Mouse (Mus musculus) heart, postnatal 25 days (tissue): ENCODE results near the gene Ccdc39. TPM values are rescaled to one million over a fixed set of nuclear protein-coding genes. Genes with fewer than 3 reads are reported as not detected.

Experiments used
- DNase-seq: peaks from one replicate; pipeline ENCODE4 v3.0.0; 2022; ENCODE audit warnings: low spot score
- intact Hi-C: fragments of 180-260 bp; cut with DNase I; formaldehyde crosslinking; loops from one replicate; pipeline ENCODE4 v1.15.1; 2025
- total RNA-seq, 2 experiments: library from RNA; stranded (reverse); gene quantifications; 2 replicates each; pipeline ENCODE4 v1.2.3; 2021

The Ccdc39 gene
- total RNA-seq, 2 experiments from 2014 or later = 0.17 to 0.26 TPM

- intact Hi-C loops = loop anchor here (10.0 kb wide), 3 partner anchors 225 to 1065 kb away; partner anchors contain the start of genes Dnajc19, Mrpl47 and Ndufb5
- peak; percentile 94 for DNase-seq
These were observed 44.2 kb downstream of the Ccdc39 start, which contains the start of gene Ttc14 for GRCm38 (mm10) chr3:33799617-33800512. Gene Ttc14 (plus strand): TSS chr3:33799832.

DNA sequence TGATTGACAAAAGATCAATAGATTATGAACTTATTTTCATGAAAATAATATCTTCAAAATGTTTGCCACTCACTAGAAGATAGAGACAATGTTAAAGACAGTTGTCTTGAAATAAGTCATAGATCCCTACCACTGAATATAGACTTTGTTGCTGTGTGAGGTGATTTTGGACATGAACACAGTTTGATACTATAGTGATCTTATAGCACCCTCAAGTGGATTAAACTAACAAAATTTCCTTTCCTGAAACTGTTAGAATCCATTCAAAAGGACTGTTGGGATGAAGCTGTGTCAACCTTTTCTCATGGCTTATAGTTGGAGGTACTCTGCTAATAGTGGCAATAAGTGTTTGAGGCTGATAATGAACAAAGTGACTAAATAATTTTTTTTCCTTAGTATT, 53.1 kb downstream of the Ccdc39 start:
- intact Hi-C loops = loop anchor here (5.0 to 10.0 kb wide), 2 partner anchors 749 to 1056 kb away; partner anchors contain the start of genes Mrpl47 and Ndufb5
- DNase-seq = no peak

Other genes starting within 250 kb of the Ccdc39 start
- 10 to 100 TPM; 18.6 to 21.3 TPM for gene Ttc14, start 44.5 kb downstream of the Ccdc39 start, total RNA-seq
- gene Fxr1, start 175.6 kb upstream of the Ccdc39 start, total RNA-seq = 100 to 1,000 TPM; 164 to 192 TPM
- 100 to 1,000 TPM; 136 to 151 TPM for gene Dnajc19, start 237.0 kb upstream of the Ccdc39 start, total RNA-seq